ENCODE assay signal across 25 mouse cellular contexts in the genomic region with DNA sequence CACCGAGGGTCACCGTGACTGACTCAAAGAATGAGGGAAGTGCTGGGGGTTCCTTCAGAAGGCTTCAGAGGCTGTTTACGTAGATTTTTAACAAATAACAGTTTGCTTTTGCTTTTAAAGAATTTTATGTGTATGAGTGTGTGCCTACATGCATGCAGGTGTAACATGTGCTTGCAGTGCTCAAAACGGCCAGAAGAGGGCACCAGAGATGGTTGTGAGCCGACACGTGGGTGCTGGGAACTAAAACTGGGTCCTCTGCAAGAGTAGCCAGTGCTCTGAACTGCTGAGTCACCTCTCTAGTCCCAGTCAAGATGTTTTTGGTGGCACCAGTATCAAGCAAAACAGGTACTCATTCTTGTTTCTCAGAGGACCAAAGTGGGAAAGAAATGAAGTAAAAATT. TPM values are rescaled to one million over a fixed set of nuclear protein-coding genes. Genes with fewer than 3 reads are reported as not detected.
DNase-seq lines count a peak whose midpoint lies in the region; ATAC-seq and TF ChIP-seq lines count a peak whose summit lies in the region.
"Had no signal": no experiment of that assay in that cellular context is flagged by ENCODE, and none has a peak within 500 bp of the region (broad histone marks: within the 10 kb centered on the region; RNA-seq: fewer than 3 reads in every experiment).

No protein-coding gene starts in this region.

- H3K79me2 ChIP-seq in MEL (ENCODE audit: control insufficient read depth, insufficient read depth, low read length, poor library complexity) = no peaks in the 10 kb centered on the region

- no peak for TF ChIP-seq RAD21 in MEL (IDR thresholded peaks at IDR 0.05; ENCODE audit: low read depth, low read length)

- ATAC-seq in midbrain, postnatal 0 days (ENCODE audit: low FRiP score) = no peak
- no peak for ATAC-seq in midbrain, embryonic 16.5 days
- no peak for ATAC-seq in stomach, postnatal 0 days (ENCODE audit: low FRiP score, low TSS enrichment)
- ATAC-seq: forebrain, postnatal 0 days; intestine, embryonic 16.5 days; midbrain, embryonic 15.5 days had no signal

- H3K27ac ChIP-seq in kidney, adult 2 months (ENCODE audit: insufficient read depth, low read depth, low read length) = no peak overlapping the region
- no peak overlapping the region for H3K27ac ChIP-seq in midbrain, postnatal 0 days (ENCODE audit: low read depth, low read length)
- no peak overlapping the region for H3K27ac ChIP-seq in midbrain, embryonic 16.5 days (ENCODE audit: low read length)
- H3K27ac ChIP-seq in MEL (ENCODE audit: control insufficient read depth, low read depth, low read length) = no peak overlapping the region
- H3K27ac ChIP-seq in stomach, postnatal 0 days (replicated peaks) = no peak overlapping the region
- H3K27ac ChIP-seq: hindbrain, embryonic 12.5 days; midbrain, embryonic 15.5 days had no signal

- intact Hi-C loops in gastrocnemius, postnatal 36 days (cut with DNase I) = no loop called here

- no peaks in the 10 kb centered on the region for H3K9me3 ChIP-seq in midbrain, postnatal 0 days (ENCODE audit: low read length)
- H3K9me3 ChIP-seq in midbrain, embryonic 16.5 days (replicated peaks; ENCODE audit: control insufficient read depth, low read length, poor library complexity, severe bottlenecking) = no peaks in the 10 kb centered on the region; the same call in 1 of the 2 replicates
- no peaks in the 10 kb centered on the region for H3K9me3 ChIP-seq in MEL (replicated peaks; ENCODE audit: insufficient read depth, low read length)
- no peaks in the 10 kb centered on the region for H3K9me3 ChIP-seq in stomach, postnatal 0 days (ENCODE audit: control insufficient read depth, low read length)
- H3K9me3 ChIP-seq: midbrain, embryonic 15.5 days had no signal

- no peak overlapping the region for H3K4me2 ChIP-seq in midbrain, postnatal 0 days (ENCODE audit: low read depth, low read length, poor library complexity, severe bottlenecking)
- no peak overlapping the region for H3K4me2 ChIP-seq in midbrain, embryonic 16.5 days (ENCODE audit: low read length)
- H3K4me2 ChIP-seq in stomach, postnatal 0 days (replicated peaks; ENCODE audit: low read depth) = no peak overlapping the region
- H3K4me2 ChIP-seq: hindbrain, embryonic 12.5 days; midbrain, embryonic 15.5 days had no signal

- no peaks in the 10 kb centered on the region for H3K36me3 ChIP-seq in kidney, adult 2 months (ENCODE audit: control insufficient read depth, insufficient read depth, low read length)
- H3K36me3 ChIP-seq in midbrain, postnatal 0 days (ENCODE audit: insufficient read depth, low read length) = no peaks in the 10 kb centered on the region
- no peaks in the 10 kb centered on the region for H3K36me3 ChIP-seq in midbrain, embryonic 16.5 days (ENCODE audit: control insufficient read depth, insufficient read depth, low read length)
- H3K36me3 ChIP-seq in MEL (ENCODE audit: control insufficient read depth in 1 of 2, insufficient read depth in 2 of 2, low read length in 2 of 2) = peaks cover 0 to 9% of the 10 kb centered on the region in 2 experiments; a peak in 2 of 4 replicates
- H3K36me3 ChIP-seq in stomach, postnatal 0 days (ENCODE audit: control insufficient read depth, insufficient read depth, low read length) = no peaks in the 10 kb centered on the region
- H3K36me3 ChIP-seq: hindbrain, embryonic 12.5 days; midbrain, embryonic 15.5 days had no signal

- TF ChIP-seq POLR2A in kidney, adult 2 months (IDR thresholded peaks at IDR 0.05; ENCODE audit: low read depth, low read length) = no peak
- no peak for TF ChIP-seq POLR2A in MEL (IDR thresholded peaks at IDR 0.05; ENCODE audit: control insufficient read depth in 1 of 2, insufficient read depth in 1 of 2, low read depth in 1 of 2, low read length in 2 of 2, poor library complexity in 1 of 2)

- WGBS in kidney, adult 2 months = 81% methylated on average over 6 of the region's 6 CpGs
- WGBS in midbrain, postnatal 0 days = 86% methylated on average over 6 of the region's 6 CpGs
- 85% methylated on average over 6 of the region's 6 CpGs for WGBS in midbrain, embryonic 16.5 days
- 89% methylated on average over 6 of the region's 6 CpGs for WGBS in stomach, postnatal 0 days

- no peak overlapping the region for H3K4me3 ChIP-seq in kidney, adult 2 months (ENCODE audit: insufficient read depth, low read depth, low read length)
- H3K4me3 ChIP-seq in midbrain, postnatal 0 days (ENCODE audit: low read depth, low read length) = no peak overlapping the region
- H3K4me3 ChIP-seq in midbrain, embryonic 16.5 days (ENCODE audit: low read depth, low read length) = no peak overlapping the region
- H3K4me3 ChIP-seq in MEL (ENCODE audit: control insufficient read depth in 1 of 2, insufficient read depth in 1 of 2, low read depth in 2 of 2, low read length in 2 of 2) = no peak overlapping the region
- no peak overlapping the region for H3K4me3 ChIP-seq in stomach, postnatal 0 days (ENCODE audit: low read depth, low read length)
- H3K4me3 ChIP-seq: erythroblast, embryonic 14.5 days; hindbrain, embryonic 12.5 days; midbrain, embryonic 15.5 days had no signal

- no peak for TF ChIP-seq EP300 in MEL (IDR thresholded peaks at IDR 0.05; ENCODE audit: low read depth in 1 of 2, low read length in 2 of 2)
- no peak for TF ChIP-seq EP300 in stomach, postnatal 0 days (optimal IDR thresholded peaks at IDR 0.05)

- 0 out of 2 replicates have a peak, but pooled peaks have one; percentile 8 for TF ChIP-seq CTCF in kidney, adult 2 months (conservative IDR thresholded peaks at IDR 0.05; ENCODE audit: insufficient read depth, insufficient read length, low read depth, low read length)
- peak; percentile 21; the same call in 1 of the 2 replicates for TF ChIP-seq CTCF in midbrain, postnatal 0 days (IDR thresholded peaks at IDR 0.05)
- TF ChIP-seq CTCF in MEL (IDR thresholded peaks at IDR 0.05 in 2 of 3, conservative IDR thresholded peaks at IDR 0.05 in 1 of 3; ENCODE audit: control insufficient read depth in 1 of 3, insufficient read depth in 1 of 3, low read depth in 2 of 3, low read length in 3 of 3, poor library complexity in 1 of 3, severe bottlenecking in 1 of 3) = peak; percentile 35 to 46 (median 36)
- TF ChIP-seq CTCF in stomach, postnatal 0 days (IDR thresholded peaks at IDR 0.05; ENCODE audit: low read depth) = peak; percentile 33

- H3K27me3 ChIP-seq in kidney, adult 2 months (replicated peaks; ENCODE audit: control insufficient read depth, insufficient read depth, low read length) = no peaks in the 10 kb centered on the region; the same call in 1 of the 2 replicates
- no peaks in the 10 kb centered on the region for H3K27me3 ChIP-seq in midbrain, postnatal 0 days (ENCODE audit: insufficient read depth, low read length)
- no peaks in the 10 kb centered on the region for H3K27me3 ChIP-seq in midbrain, embryonic 16.5 days (ENCODE audit: control insufficient read depth, insufficient read depth, low read depth, low read length)
- H3K27me3 ChIP-seq in MEL (ENCODE audit: control insufficient read depth in 1 of 2, insufficient read depth in 2 of 2, low read length in 2 of 2) = no peaks in the 10 kb centered on the region
- H3K27me3 ChIP-seq in stomach, postnatal 0 days (ENCODE audit: control insufficient read depth, insufficient read depth, low read length) = no peaks in the 10 kb centered on the region
- H3K27me3 ChIP-seq: hindbrain, embryonic 12.5 days; midbrain, embryonic 15.5 days had no signal

- DNase-seq in kidney, adult 2 months = no peak
- DNase-seq in kidney, postnatal 4 days = no peak
- no peak for DNase-seq in midbrain, postnatal 0 days (ENCODE audit: low spot score)
- DNase-seq in MEL (ENCODE audit: low read depth, low spot score) = peak; percentile 39
- no peak for DNase-seq in stomach, postnatal 0 days (ENCODE audit: low spot score)
- no peak for DNase-seq in gastrocnemius, postnatal 36 days
- DNase-seq: adrenal gland, adult 8-10 months; cerebellum, adult 8-10 months; forebrain, postnatal 0 days; kidney, postnatal 14 days; right cerebral cortex, postnatal 14 days; thymus, postnatal 36 days had no signal

- no peaks in the 10 kb centered on the region for H3K4me1 ChIP-seq in kidney, adult 2 months (ENCODE audit: control insufficient read depth, insufficient read depth, low read length)
- H3K4me1 ChIP-seq in midbrain, postnatal 0 days (ENCODE audit: insufficient read depth, low read length) = no peaks in the 10 kb centered on the region
- no peaks in the 10 kb centered on the region for H3K4me1 ChIP-seq in midbrain, embryonic 16.5 days (ENCODE audit: control insufficient read depth, insufficient read depth, low read length)
- H3K4me1 ChIP-seq in MEL (ENCODE audit: control insufficient read depth in 1 of 2, insufficient read depth in 2 of 2, low read length in 2 of 2) = peaks cover 0 to 14% of the 10 kb centered on the region in 2 experiments; a peak in 3 of 4 replicates
- no peaks in the 10 kb centered on the region for H3K4me1 ChIP-seq in stomach, postnatal 0 days (replicated peaks; ENCODE audit: control insufficient read depth, insufficient read depth)
- H3K4me1 ChIP-seq: hindbrain, embryonic 12.5 days; midbrain, embryonic 15.5 days had no signal

- H3K9ac ChIP-seq in midbrain, postnatal 0 days (replicated peaks; ENCODE audit: low read length, poor library complexity, severe bottlenecking) = no peak overlapping the region
- no peak overlapping the region for H3K9ac ChIP-seq in midbrain, embryonic 16.5 days (ENCODE audit: low read depth, low read length)
- H3K9ac ChIP-seq in MEL (ENCODE audit: control insufficient read depth, low read depth, low read length, poor library complexity, severe bottlenecking) = no peak overlapping the region
- no peak overlapping the region for H3K9ac ChIP-seq in stomach, postnatal 0 days (ENCODE audit: low read length)
- H3K9ac ChIP-seq: forebrain, postnatal 0 days; hindbrain, embryonic 12.5 days; midbrain, embryonic 15.5 days had no signal

RNA-seq across cellular contexts. Expression of a gene that starts 18.2 kb away (rescaled TPM):
- 1.1 and 1.3 TPM in 2 replicates for polyA plus RNA-seq in kidney, adult 2 months (2012; rRNA removed)
- total RNA-seq in midbrain, postnatal 0 days (2014; rRNA removed) = 4.6 and 6.0 TPM in 2 replicates
- 0.67 and 0.69 TPM in 2 replicates for polyA plus RNA-seq in midbrain, postnatal 0 days (2015; fragmentation: Nextera tagmentation; extraction: Ambion mirVana)
- polyA plus RNA-seq in midbrain, embryonic 16.5 days (2015; fragmentation: Nextera tagmentation; extraction: Ambion mirVana) = 0.34 and 0.55 TPM in 2 replicates
- total RNA-seq in MEL (2012; rRNA removed) = 0.07 TPM in 1 of 2 replicates, not detected in the other
- under 1 TPM in 1 of 2 experiments, not detected in 1; 0.01 TPM for polyA plus RNA-seq in MEL (2012; ENCODE audit: insufficient read depth in 1 of 2, insufficient read length in 2 of 2, low read depth in 1 of 2, low replicate concordance in 2 of 2, missing spikeins in 1 of 2)
- polyA plus RNA-seq in stomach, postnatal 0 days (2015; fragmentation: Nextera tagmentation; extraction: Ambion mirVana) = 0.56 and 0.87 TPM in 2 replicates
- total RNA-seq in gastrocnemius, postnatal 36 days (2021) = under 1 TPM; 0.17 to 0.41 TPM
- total RNA-seq: common myeloid progenitor, adult 5-6 weeks; megakaryocyte progenitor cell, adult 5-6 weeks had no signal
- polyA plus RNA-seq: erythroblast, embryonic 14.5 days had no signal

RNA-seq across cellular contexts. Expression of a gene that starts 34.0 kb away (rescaled TPM):
- polyA plus RNA-seq in kidney, adult 2 months (2012; rRNA removed) = 13.3 and 16.7 TPM in 2 replicates
- 44.8 and 65.9 TPM in 2 replicates for total RNA-seq in midbrain, postnatal 0 days (2014; rRNA removed)
- polyA plus RNA-seq in midbrain, postnatal 0 days (2015; fragmentation: Nextera tagmentation; extraction: Ambion mirVana) = 42.6 and 48.2 TPM in 2 replicates
- polyA plus RNA-seq in midbrain, embryonic 16.5 days (2015; fragmentation: Nextera tagmentation; extraction: Ambion mirVana) = 42.2 and 42.3 TPM in 2 replicates
- total RNA-seq in MEL (2012; rRNA removed) = 43.0 and 51.5 TPM in 2 replicates
- polyA plus RNA-seq in MEL (2012; ENCODE audit: insufficient read depth in 1 of 2, insufficient read length in 2 of 2, low read depth in 1 of 2, low replicate concordance in 2 of 2, missing spikeins in 1 of 2) = 10 to 100 TPM in 1 of 2 experiments, not detected in 1; 76.0 TPM
- 24.7 and 27.6 TPM in 2 replicates for polyA plus RNA-seq in stomach, postnatal 0 days (2015; fragmentation: Nextera tagmentation; extraction: Ambion mirVana)
- total RNA-seq in gastrocnemius, postnatal 36 days (2021) = 10 to 100 TPM; 23.7 to 23.9 TPM

RNA-seq across cellular contexts. Expression of a gene that starts 38.3 kb away (rescaled TPM):
- 20.1 and 22.2 TPM in 2 replicates for polyA plus RNA-seq in kidney, adult 2 months (2012; rRNA removed)
- total RNA-seq in midbrain, postnatal 0 days (2014; rRNA removed) = 18.9 and 27.3 TPM in 2 replicates
- 65.8 and 65.9 TPM in 2 replicates for polyA plus RNA-seq in midbrain, postnatal 0 days (2015; fragmentation: Nextera tagmentation; extraction: Ambion mirVana)
- 46.5 and 50.0 TPM in 2 replicates for polyA plus RNA-seq in midbrain, embryonic 16.5 days (2015; fragmentation: Nextera tagmentation; extraction: Ambion mirVana)
- total RNA-seq in MEL (2012; rRNA removed) = 42.8 and 44.0 TPM in 2 replicates
- 10 to 100 TPM in 1 of 2 experiments, not detected in 1; 34.8 TPM for polyA plus RNA-seq in MEL (2012; ENCODE audit: insufficient read depth in 1 of 2, insufficient read length in 2 of 2, low read depth in 1 of 2, low replicate concordance in 2 of 2, missing spikeins in 1 of 2)
- 81.3 and 84.7 TPM in 2 replicates for polyA plus RNA-seq in stomach, postnatal 0 days (2015; fragmentation: Nextera tagmentation; extraction: Ambion mirVana)
- 1 to 10 TPM; 7.5 to 8.0 TPM for total RNA-seq in gastrocnemius, postnatal 36 days (2021)
- polyA plus RNA-seq: erythroblast, embryonic 14.5 days had no signal

RNA-seq across cellular contexts. Expression of a gene that starts 38.4 kb away (rescaled TPM):
- 10.2 and 16.7 TPM in 2 replicates for polyA plus RNA-seq in kidney, adult 2 months (2012; rRNA removed)
- total RNA-seq in midbrain, postnatal 0 days (2014; rRNA removed) = 41.4 and 44.3 TPM in 2 replicates
- 68.4 and 71.4 TPM in 2 replicates for polyA plus RNA-seq in midbrain, postnatal 0 days (2015; fragmentation: Nextera tagmentation; extraction: Ambion mirVana)
- 69.5 and 76.0 TPM in 2 replicates for polyA plus RNA-seq in midbrain, embryonic 16.5 days (2015; fragmentation: Nextera tagmentation; extraction: Ambion mirVana)
- total RNA-seq in MEL (2012; rRNA removed) = 227 and 231 TPM in 2 replicates
- 100 to 1,000 TPM in 1 of 2 experiments, not detected in 1; 361 TPM for polyA plus RNA-seq in MEL (2012; ENCODE audit: insufficient read depth in 1 of 2, insufficient read length in 2 of 2, low read depth in 1 of 2, low replicate concordance in 2 of 2, missing spikeins in 1 of 2)
- 37.1 and 41.3 TPM in 2 replicates for polyA plus RNA-seq in stomach, postnatal 0 days (2015; fragmentation: Nextera tagmentation; extraction: Ambion mirVana)
- 10 to 100 TPM in 1 of 2 experiments, 1 to 10 TPM in 1; 9.2 to 11.7 TPM for total RNA-seq in gastrocnemius, postnatal 36 days (2021)

RNA-seq across cellular contexts. Expression of a gene that starts 59.5 kb away (rescaled TPM):
- not detected in 2 replicates for polyA plus RNA-seq in kidney, adult 2 months (2012; rRNA removed)
- total RNA-seq in midbrain, postnatal 0 days (2014; rRNA removed) = not detected in 2 replicates
- polyA plus RNA-seq in midbrain, postnatal 0 days (2015; fragmentation: Nextera tagmentation; extraction: Ambion mirVana) = 0.87 TPM in 1 of 2 replicates, not detected in the other
- 1.3 TPM in 1 of 2 replicates, not detected in the other for polyA plus RNA-seq in midbrain, embryonic 16.5 days (2015; fragmentation: Nextera tagmentation; extraction: Ambion mirVana)
- not detected in 2 replicates for total RNA-seq in MEL (2012; rRNA removed)
- under 1 TPM in 1 of 2 experiments, not detected in 1; 0.45 TPM for polyA plus RNA-seq in MEL (2012; ENCODE audit: insufficient read depth in 1 of 2, insufficient read length in 2 of 2, low read depth in 1 of 2, low replicate concordance in 2 of 2, missing spikeins in 1 of 2)
- 0.48 TPM in 1 of 2 replicates, not detected in the other for polyA plus RNA-seq in stomach, postnatal 0 days (2015; fragmentation: Nextera tagmentation; extraction: Ambion mirVana)
- not detected for total RNA-seq in gastrocnemius, postnatal 36 days (2021)
- total RNA-seq: adrenal gland, adult 8-10 months; forebrain, postnatal 0 days; gastrocnemius, adult 8-10 months; heart, adult 8-10 months; layer of hippocampus, postnatal 10 days; left cerebral cortex, postnatal 10 days; megakaryocyte progenitor cell, adult 5-6 weeks had no signal
- polyA plus RNA-seq: erythroblast, embryonic 14.5 days; heart, postnatal 0 days; intestine, embryonic 16.5 days; limb, embryonic 14.5 days; midbrain, embryonic 15.5 days had no signal
